In genomic region chr1:80758798-80759184, GRCm38 (mm10) we compare ENCODE assay signal across 8 mouse cellular contexts. TPM values are rescaled to one million over a fixed set of nuclear protein-coding genes. Genes with fewer than 3 reads are reported as not detected.
A peak's percentile ranks its signal among the peaks of the same experiment; 100 is the strongest.
DNase-seq lines count a peak whose midpoint lies in the region; ATAC-seq and TF ChIP-seq lines count a peak whose summit lies in the region.

No protein-coding gene starts in this region.

- H3K9me3 ChIP-seq in embryonic facial prominence, embryonic 11.5 days (replicated peaks; ENCODE audit: control insufficient read depth, low read length) = no peaks in the 10 kb centered on the region
- no peaks in the 10 kb centered on the region for H3K9me3 ChIP-seq in intestine, embryonic 14.5 days (ENCODE audit: control insufficient read depth, low read length)

- no peaks in the 10 kb centered on the region for H3K27me3 ChIP-seq in embryonic facial prominence, embryonic 11.5 days (ENCODE audit: control insufficient read depth, insufficient read depth, low read length)
- H3K27me3 ChIP-seq in intestine, embryonic 14.5 days (replicated peaks; ENCODE audit: control insufficient read depth, insufficient read depth, low read length) = peaks cover 26% of the 10 kb centered on the region
- peaks cover 7% of the 10 kb centered on the region for H3K27me3 ChIP-seq in myocyte (ENCODE audit: control insufficient read depth, insufficient read depth, insufficient read length)

- no peaks in the 10 kb centered on the region for H3K36me3 ChIP-seq in embryonic facial prominence, embryonic 11.5 days (replicated peaks; ENCODE audit: control insufficient read depth, insufficient read depth, low read depth, low read length)
- H3K36me3 ChIP-seq in intestine, embryonic 14.5 days (ENCODE audit: control insufficient read depth, insufficient read depth, low read length) = no peaks in the 10 kb centered on the region
- no peaks in the 10 kb centered on the region for H3K36me3 ChIP-seq in myocyte (ENCODE audit: control insufficient read depth, insufficient read depth)

- TF ChIP-seq POLR2A in myocyte (IDR thresholded peaks at IDR 0.05; ENCODE audit: insufficient read length, low read depth) = no peak

- no peaks in the 10 kb centered on the region for H3K79me2 ChIP-seq in myocyte (ENCODE audit: control insufficient read depth, insufficient read depth)

- peak overlapping the region; percentile 67 for H3K9ac ChIP-seq in embryonic facial prominence, embryonic 11.5 days (replicated peaks; ENCODE audit: low read length)
- peak overlapping the region; percentile 53; the same call in 1 of the 2 replicates for H3K9ac ChIP-seq in intestine, embryonic 14.5 days (ENCODE audit: low read length)

- H3K4me1 ChIP-seq in embryonic facial prominence, embryonic 11.5 days (ENCODE audit: control insufficient read depth, insufficient read depth, low read length) = no peaks in the 10 kb centered on the region; the same call in 1 of the 2 replicates
- no peaks in the 10 kb centered on the region for H3K4me1 ChIP-seq in intestine, embryonic 14.5 days (replicated peaks; ENCODE audit: control insufficient read depth, insufficient read depth, low read length)

- H3K4me3 ChIP-seq in layer of hippocampus, adult 2 months = peak overlapping the region; percentile 77
- peak overlapping the region; percentile 62 for H3K4me3 ChIP-seq in embryonic facial prominence, embryonic 11.5 days (ENCODE audit: low read depth, low read length)
- H3K4me3 ChIP-seq in intestine, embryonic 14.5 days (ENCODE audit: low read depth, low read length) = peak overlapping the region; percentile 57
- H3K4me3 ChIP-seq in myocyte = no peak overlapping the region

- no peak for DNase-seq in layer of hippocampus, adult 2 months (ENCODE audit: low spot score in 2 of 2)
- DNase-seq in layer of hippocampus, postnatal 36 days = no peak
- no peak for DNase-seq in embryonic facial prominence, embryonic 11.5 days (ENCODE audit: low spot score)
- no peak for DNase-seq in intestine, embryonic 14.5 days (ENCODE audit: low spot score)
- DNase-seq in gastrocnemius, adult 18-20 months (ENCODE audit: low spot score) = no peak
- DNase-seq in layer of hippocampus, postnatal 14 days (ENCODE audit: low spot score in 2 of 2) = no peak
- no peak for DNase-seq in kidney, postnatal 25 days

- H3K4me2 ChIP-seq in embryonic facial prominence, embryonic 11.5 days (ENCODE audit: low read depth, low read length) = peak overlapping the region; percentile 97
- peak overlapping the region; percentile 87 for H3K4me2 ChIP-seq in intestine, embryonic 14.5 days (ENCODE audit: low read length)
- peak overlapping the region; percentile 77 for H3K4me2 ChIP-seq in myocyte (ENCODE audit: low read depth)

- H3K27ac ChIP-seq in layer of hippocampus, adult 2 months = peak overlapping the region; percentile 95
- no peak overlapping the region for H3K27ac ChIP-seq in embryonic facial prominence, embryonic 11.5 days (replicated peaks; ENCODE audit: low read depth, low read length)
- no peak overlapping the region for H3K27ac ChIP-seq in intestine, embryonic 14.5 days (ENCODE audit: low read depth)

- no peak overlapping the region for H3ac ChIP-seq in myocyte (ENCODE audit: control insufficient read depth, insufficient read length)

- WGBS in embryonic facial prominence, embryonic 11.5 days = 9% methylated on average over 6 of the region's 6 CpGs
- WGBS in intestine, embryonic 14.5 days = 10% methylated on average over 6 of the region's 6 CpGs

- no peak for ATAC-seq in embryonic facial prominence, embryonic 11.5 days (replicated peaks; ENCODE audit: insufficient number of reproducible peaks, low FRiP score, low TSS enrichment, low read depth)
- peak; percentile 15; the same call in 1 of the 2 replicates for ATAC-seq in intestine, embryonic 14.5 days (replicated peaks; ENCODE audit: low FRiP score, low TSS enrichment, low read depth)

- 0 out of 2 replicates have a peak, but pooled peaks have one; percentile 10 for TF ChIP-seq CTCF in layer of hippocampus, adult 2 months (conservative IDR thresholded peaks at IDR 0.05)

TF ChIP-seq in myocyte, 11 proteins besides CTCF, POLR2A, EP300 and RAD21:
- TF ChIP-seq SRF (IDR thresholded peaks at IDR 0.05; ENCODE audit: control insufficient read depth, insufficient read length, low read depth) (no peak), TCF3 (IDR thresholded peaks at IDR 0.05; ENCODE audit: insufficient read length, low read depth) (no peak), POLR2AphosphoS2 (IDR thresholded peaks at IDR 0.05; ENCODE audit: insufficient read length, low read depth) (no peak), E2F4 (IDR thresholded peaks at IDR 0.05; ENCODE audit: insufficient read depth) (no peak), TCF12 (IDR thresholded peaks at IDR 0.05; ENCODE audit: insufficient read depth, poor library complexity, severe bottlenecking) (no peak), MAX (IDR thresholded peaks at IDR 0.05; ENCODE audit: low read depth) (no peak), REST (IDR thresholded peaks at IDR 0.05; ENCODE audit: insufficient read depth, insufficient read length) (no peak), MYOD1 (IDR thresholded peaks at IDR 0.05; ENCODE audit: control insufficient read depth in 1 of 3, insufficient read length in 2 of 3, low read depth in 2 of 3) (no peak), USF1 (IDR thresholded peaks at IDR 0.05; ENCODE audit: low read depth) (no peak), CEBPB (IDR thresholded peaks at IDR 0.05; ENCODE audit: insufficient read depth, poor library complexity, severe bottlenecking) (no peak), MYOG (IDR thresholded peaks at IDR 0.05; ENCODE audit: control insufficient read depth in 1 of 3, insufficient read depth in 1 of 3, insufficient read length in 2 of 3, low read depth in 2 of 3) (no peak)
TF ChIP-seq in myocyte: peak in this region for 0.

RNA-seq across cellular contexts. Expression of gene Dock10, which starts 0.5 kb away (rescaled TPM):
- total RNA-seq in layer of hippocampus, adult 2 months (2021) = 100 to 1,000 TPM in 1 of 2 experiments, 10 to 100 TPM in 1; 98.7 to 103 TPM
- 100 to 1,000 TPM in 1 of 2 experiments, 10 to 100 TPM in 1; 86.0 to 111 TPM for total RNA-seq in layer of hippocampus, postnatal 36 days (2021)
- 5.4 and 5.5 TPM in 2 replicates for polyA plus RNA-seq in embryonic facial prominence, embryonic 11.5 days (2014; fragmentation: Nextera tagmentation; extraction: Ambion mirVana)
- polyA plus RNA-seq in intestine, embryonic 14.5 days (2014; fragmentation: Nextera tagmentation; extraction: Ambion mirVana) = 7.3 and 7.9 TPM in 2 replicates
- 0.04 TPM for polyA plus RNA-seq in myocyte (2012; fragmentation: generic; extraction: Trizol)
- total RNA-seq in gastrocnemius, adult 18-20 months (2021) = 1 to 10 TPM; 2.4 to 2.5 TPM
- total RNA-seq in layer of hippocampus, postnatal 14 days (2021) = 10 to 100 TPM; 47.0 to 50.6 TPM

Comparison
In these comparisons a context has a peak if more than half of its experiments do, and no peak if none do; other contexts are left out.
1. RNA of gene Dock10, which starts 0.5 kb away (total RNA-seq): 86.0 to 111 TPM in layer of hippocampus, postnatal 36 days, 98.7 to 103 TPM in layer of hippocampus, adult 2 months and 47.0 to 50.6 TPM in layer of hippocampus, postnatal 14 days; 2.4 to 2.5 TPM in gastrocnemius, adult 18-20 months; every median in the first group is over 10 times any median in the second.
2. Peak in every context shown above with its lines, with median percentiles within 50 percentile points of each other: H3K4me2 ChIP-seq.